23 mouse cellular contexts compared by ENCODE assay signal in the genomic region with DNA sequence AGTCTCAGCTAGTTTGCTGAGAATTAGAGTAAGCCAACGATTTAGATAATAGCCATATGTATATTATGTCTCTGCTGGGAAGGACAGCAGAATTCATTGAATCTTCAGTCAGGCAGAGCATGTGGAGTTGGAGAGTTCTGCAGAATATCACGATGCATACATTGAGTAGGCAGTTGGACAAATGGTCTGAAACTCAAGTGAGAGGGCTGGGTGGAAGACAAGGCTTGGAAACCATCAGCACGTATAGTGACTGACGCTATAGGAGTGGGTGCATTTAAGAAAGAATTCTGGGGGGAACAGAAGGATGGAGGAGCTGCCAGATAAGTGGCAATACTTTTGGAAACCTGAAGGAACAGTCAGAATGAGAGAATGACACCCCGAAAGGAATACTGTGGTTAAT. TPM values are rescaled to one million over a fixed set of nuclear protein-coding genes. Genes with fewer than 3 reads are reported as not detected.
DNase-seq lines count a peak whose midpoint lies in the region; ATAC-seq lines count a peak whose summit lies in the region.
"Had no signal": no experiment of that assay in that cellular context is flagged by ENCODE, and none has a peak within 500 bp of the region (broad histone marks: within the 10 kb centered on the region; RNA-seq: fewer than 3 reads in every experiment).

No protein-coding gene starts in this region.

- peak; percentile 97 for ATAC-seq in frontal cortex, adult (ENCODE audit: low TSS enrichment)
- ATAC-seq: activated CD4-positive, CD25-positive, alpha-beta regulatory T cell, adult 4 months; forebrain, embryonic 13.5 days had no signal

- DNase-seq in frontal cortex, postnatal 14 days (ENCODE audit: low spot score in 2 of 2): no peak
- DNase-seq in left cerebral cortex, adult 11 months (ENCODE audit: low spot score): peak; percentile 25
- DNase-seq in left cerebral cortex, postnatal 4 days: no peak
- DNase-seq in brain, adult 2 months (ENCODE audit: low read depth, low spot score): peak; percentile 82
- peak; percentile 19 to 33 for DNase-seq in left cerebral cortex, postnatal 36 days (ENCODE audit: low spot score in 2 of 2)
- DNase-seq in heart, postnatal 10 days: no peak
- DNase-seq: adrenal gland, adult 2 months; adrenal gland, postnatal 36 days; cerebellum, adult 8-10 months; cerebellum, postnatal 25 days; gastrocnemius, postnatal 25 days; heart, adult 18-20 months; kidney, adult 11 months; kidney, postnatal 14 days; liver; lung, adult 2 months; lung, postnatal 10 days; midbrain, embryonic 14.5 days; retina, postnatal 1 day; thymus, postnatal 14 days had no signal

- intact Hi-C loops in left cerebral cortex, postnatal 4 days (cut with DNase I): no loop called here
- intact Hi-C loops in left cerebral cortex, postnatal 36 days (cut with DNase I): loop anchor here (5.0 kb wide), 1 partner anchor 88 kb away; a partner anchor contains a TSS
- intact Hi-C loops in heart, postnatal 10 days (cut with DNase I): no loop called here

RNA-seq across cellular contexts. Expression of a gene that starts 27.7 kb away (rescaled TPM):
- total RNA-seq in left cerebral cortex, postnatal 4 days (2021): 10 to 100 TPM; 30.5 to 30.9 TPM
- 10 to 100 TPM; 20.3 to 21.4 TPM for total RNA-seq in left cerebral cortex, postnatal 36 days (2021)
- 10 to 100 TPM; 24.2 to 25.1 TPM for total RNA-seq in heart, postnatal 10 days (2021)

RNA-seq across cellular contexts. Expression of a gene that starts 27.8 kb away (rescaled TPM):
- 10 to 100 TPM; 39.6 to 40.5 TPM for total RNA-seq in left cerebral cortex, postnatal 4 days (2021)
- total RNA-seq in left cerebral cortex, postnatal 36 days (2021): 10 to 100 TPM; 16.3 to 19.5 TPM
- 10 to 100 TPM; 12.9 to 15.2 TPM for total RNA-seq in heart, postnatal 10 days (2021)

Comparison
In these comparisons a context has a peak if more than half of its experiments do, and no peak if none do; other contexts are left out.
1. DNase-seq: peak in left cerebral cortex, adult 11 months (single experiment), brain, adult 2 months (single experiment) and left cerebral cortex, postnatal 36 days (2 of 2); none in frontal cortex, postnatal 14 days (0 of 2), left cerebral cortex, postnatal 4 days (single experiment) and heart, postnatal 10 days (0 of 2).